Mouse (Mus musculus): ENCODE measurements around the gene Actl6a. TPM values are rescaled to one million over a fixed set of nuclear protein-coding genes. Genes with fewer than 3 reads are reported as not detected.
"Not testable (repeated sequence)": the region's sequence is repeated elsewhere in the genome, so short reads cannot be mapped to it uniquely, and the experiment has no call there.

The Actl6a gene
- 149 TPM in 2 replicates for polyA plus RNA-seq (2015; fragmentation: Nextera tagmentation; extraction: Ambion mirVana)

- H3K9me3 ChIP-seq; ATAC-seq; H3K4me2 ChIP-seq (replicated peaks); H3K27me3 ChIP-seq; H3K36me3 ChIP-seq; H3K4me3 ChIP-seq (replicated peaks); H3K9ac ChIP-seq (replicated peaks); H3K27ac ChIP-seq: not testable (repeated sequence)
- WGBS: 76% methylated on average over 9 of the region's 9 CpGs
- H3K4me1 ChIP-seq (replicated peaks): peaks cover 15% of the 10 kb centered on the region
Observed at GRCm38 (mm10) chr3:32705647-32706348, at the start of gene Actl6a. TSS of gene Actl6a (plus strand) at chr3:32706298.

DNA sequence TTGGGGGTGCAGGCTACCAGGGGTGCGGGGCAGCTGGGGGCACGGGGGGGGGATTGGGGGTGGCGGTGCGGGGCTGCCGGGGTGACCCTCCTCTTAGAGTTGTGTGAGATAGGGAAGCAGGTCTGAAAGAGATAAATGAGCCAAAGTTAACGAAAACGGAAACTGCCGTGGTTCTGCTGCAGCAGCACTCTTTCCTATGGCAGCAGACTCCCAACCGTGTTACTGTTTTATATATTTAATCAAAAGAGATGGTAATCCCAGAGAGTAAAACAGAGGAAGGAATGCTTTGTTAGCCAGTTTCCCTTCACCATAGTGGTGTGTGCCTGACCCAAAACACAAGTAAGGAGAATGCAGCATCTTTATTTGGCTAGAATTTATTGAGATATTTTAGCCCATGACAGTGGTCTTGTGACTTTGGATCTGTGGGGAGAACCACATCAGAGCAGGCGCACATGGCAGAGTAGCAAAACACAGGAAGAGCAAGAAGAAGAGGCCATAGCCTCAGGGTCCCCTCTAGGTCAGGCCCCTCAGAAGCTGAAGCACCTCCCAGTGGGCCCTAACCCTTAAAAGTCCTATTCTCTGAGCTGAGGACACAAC lies 49.6 kb upstream of the Actl6a start:
- H3K27me3 ChIP-seq: no peaks in the 10 kb centered on the region
- ATAC-seq: no peak
- no peak overlapping the region for H3K9ac ChIP-seq (replicated peaks)
- no peaks in the 10 kb centered on the region for H3K4me1 ChIP-seq (replicated peaks)
- H3K9me3 ChIP-seq: 0 out of 2 replicates have a peak, but pooled peaks cover 3% of the 10 kb centered on the region
- H3K27ac ChIP-seq: no peak overlapping the region
- no peak overlapping the region for H3K4me3 ChIP-seq (replicated peaks)
- H3K36me3 ChIP-seq: no peaks in the 10 kb centered on the region
- WGBS: 80% methylated on average over 10 of the region's 10 CpGs
- no peak overlapping the region for H3K4me2 ChIP-seq (replicated peaks)

- Histone ChIP-seq H3K9me3 (no peaks in the 10 kb centered on the region), H3K36me3 (no peaks in the 10 kb centered on the region), H3K27ac (no peak overlapping the region), H3K4me2 (replicated peaks) (no peak overlapping the region), H3K4me3 (replicated peaks) (no peak overlapping the region), H3K9ac (replicated peaks) (no peak overlapping the region), H3K27me3 (no peaks in the 10 kb centered on the region), H3K4me1 (replicated peaks) (no peaks in the 10 kb centered on the region)
- WGBS: 81% methylated on average over 7 of the region's 7 CpGs
- ATAC-seq: no peak
Observed at GRCm38 (mm10) chr3:32658401-32658800, 47.7 kb upstream of the Actl6a start.

DNA sequence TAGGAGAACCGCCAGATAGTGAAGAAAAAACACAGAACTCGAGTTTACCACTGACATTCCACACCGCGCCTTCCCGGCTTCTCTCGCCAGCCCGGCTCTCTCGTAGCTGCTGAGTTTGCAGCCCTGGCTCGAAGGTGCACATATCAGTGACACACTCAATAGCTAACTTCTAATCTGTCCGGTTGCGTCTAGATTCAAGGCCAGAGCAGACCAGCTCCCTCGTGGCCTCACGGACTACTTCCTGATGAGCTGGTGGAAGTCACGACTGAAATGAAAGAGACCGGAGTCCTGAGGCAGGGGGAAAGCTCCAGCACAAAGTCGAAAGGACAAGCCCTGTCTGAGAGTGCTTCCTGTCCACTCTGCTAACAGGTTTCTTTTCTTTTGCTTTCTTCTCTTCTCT lies 47.3 kb upstream of the Actl6a start:
- Histone ChIP-seq H3K9me3 (no peaks in the 10 kb centered on the region), H3K27ac (no peak overlapping the region), H3K9ac (replicated peaks) (no peak overlapping the region), H3K4me1 (replicated peaks) (no peaks in the 10 kb centered on the region), H3K4me2 (replicated peaks) (no peak overlapping the region), H3K36me3 (no peaks in the 10 kb centered on the region), H3K4me3 (replicated peaks) (no peak overlapping the region), H3K27me3 (no peaks in the 10 kb centered on the region)
- 90% methylated on average over 16 of the region's 16 CpGs for WGBS
- no peak for ATAC-seq

GRCm38 (mm10) chr3:32659506-32659905 lies 46.6 kb upstream of the Actl6a start:
- ATAC-seq: no peak
- H3K4me3 ChIP-seq (replicated peaks): no peak overlapping the region
- no peak overlapping the region for H3K4me2 ChIP-seq (replicated peaks)
- no peaks in the 10 kb centered on the region for H3K27me3 ChIP-seq
- no peak overlapping the region for H3K9ac ChIP-seq (replicated peaks)
- no peak overlapping the region for H3K27ac ChIP-seq
- 88% methylated on average over 2 of the region's 2 CpGs for WGBS
- no peaks in the 10 kb centered on the region for H3K4me1 ChIP-seq (replicated peaks)
- H3K9me3 ChIP-seq: no peaks in the 10 kb centered on the region
- H3K36me3 ChIP-seq: no peaks in the 10 kb centered on the region

GRCm38 (mm10) chr3:32660276-32660675 lies 45.8 kb upstream of the Actl6a start:
- Histone ChIP-seq H3K4me3 (replicated peaks) (no peak overlapping the region), H3K4me2 (replicated peaks) (no peak overlapping the region), H3K4me1 (replicated peaks) (no peaks in the 10 kb centered on the region), H3K27me3 (no peaks in the 10 kb centered on the region), H3K27ac (no peak overlapping the region), H3K9me3 (no peaks in the 10 kb centered on the region), H3K9ac (replicated peaks) (no peak overlapping the region), H3K36me3 (no peaks in the 10 kb centered on the region)
- ATAC-seq: no peak
- 56% methylated on average over 8 of the region's 8 CpGs for whole genome bisulfite sequencing

GRCm38 (mm10) chr3:32660831-32661555 lies 45.1 kb upstream of the Actl6a start:
- Histone ChIP-seq H3K4me1 (replicated peaks) (no peaks in the 10 kb centered on the region), H3K9me3 (no peaks in the 10 kb centered on the region), H3K27ac (no peak overlapping the region), H3K4me3 (replicated peaks) (no peak overlapping the region), H3K4me2 (replicated peaks) (no peak overlapping the region), H3K27me3 (no peaks in the 10 kb centered on the region), H3K9ac (replicated peaks) (no peak overlapping the region), H3K36me3 (no peaks in the 10 kb centered on the region)
- 74% methylated on average over 8 of the region's 8 CpGs for WGBS
- ATAC-seq: no peak

GRCm38 (mm10) chr3:32661556-32661930 lies 44.6 kb upstream of the Actl6a start:
- ATAC-seq: no peak
- 97% methylated on average over 3 of the region's 3 CpGs for WGBS

DNA sequence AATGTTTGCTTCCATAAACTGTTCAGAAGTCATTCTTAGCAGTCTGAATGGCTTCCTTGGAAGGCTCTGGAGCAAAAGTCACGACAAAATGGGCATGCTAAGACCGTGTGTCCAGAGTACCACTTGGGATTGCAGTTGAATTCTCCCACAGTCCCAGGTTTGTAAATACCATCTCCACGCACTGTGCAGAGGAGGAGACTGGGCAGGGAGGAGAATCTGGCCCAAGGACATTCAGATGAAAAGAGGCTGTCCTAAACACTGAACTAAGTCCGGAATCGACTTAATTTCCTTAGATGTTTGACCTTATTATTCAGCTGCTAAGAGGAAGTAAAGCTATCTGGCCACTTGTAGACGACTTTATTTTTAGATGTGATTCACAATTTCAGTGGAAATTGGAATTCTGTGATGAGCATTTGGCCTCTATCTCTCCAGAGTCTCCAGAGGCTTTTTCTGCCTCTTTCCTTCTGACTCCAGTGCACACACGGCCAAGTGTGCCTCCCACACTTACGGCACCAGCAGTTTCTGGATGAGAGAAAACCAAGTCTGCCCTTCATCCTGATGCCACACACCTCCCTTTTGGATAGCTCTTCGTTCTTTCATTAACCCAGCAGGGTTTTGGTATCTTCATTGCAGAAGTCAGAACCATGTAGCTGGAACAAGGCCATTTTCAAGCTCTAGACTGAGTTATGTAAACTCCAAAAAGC lies 37.7 kb upstream of the Actl6a start:
- Histone ChIP-seq H3K9me3 (no peaks in the 10 kb centered on the region), H3K4me1 (replicated peaks) (no peaks in the 10 kb centered on the region), H3K36me3 (no peaks in the 10 kb centered on the region), H3K27ac (no peak overlapping the region), H3K9ac (replicated peaks) (no peak overlapping the region), H3K4me2 (replicated peaks) (no peak overlapping the region), H3K4me3 (replicated peaks) (no peak overlapping the region), H3K27me3 (no peaks in the 10 kb centered on the region)
- no peak for ATAC-seq
- WGBS: 81% methylated on average over 9 of the region's 9 CpGs

More at GRCm38 (mm10) chr3:32661556-32661930, 44.6 kb upstream of the Actl6a start:
- H3K9ac ChIP-seq (replicated peaks): no peak overlapping the region
- no peaks in the 10 kb centered on the region for H3K9me3 ChIP-seq
- H3K4me2 ChIP-seq (replicated peaks): no peak overlapping the region
- no peaks in the 10 kb centered on the region for H3K4me1 ChIP-seq (replicated peaks)
- no peak overlapping the region for H3K27ac ChIP-seq
- no peak overlapping the region for H3K4me3 ChIP-seq (replicated peaks)
- no peaks in the 10 kb centered on the region for H3K36me3 ChIP-seq
- H3K27me3 ChIP-seq: no peaks in the 10 kb centered on the region

DNA sequence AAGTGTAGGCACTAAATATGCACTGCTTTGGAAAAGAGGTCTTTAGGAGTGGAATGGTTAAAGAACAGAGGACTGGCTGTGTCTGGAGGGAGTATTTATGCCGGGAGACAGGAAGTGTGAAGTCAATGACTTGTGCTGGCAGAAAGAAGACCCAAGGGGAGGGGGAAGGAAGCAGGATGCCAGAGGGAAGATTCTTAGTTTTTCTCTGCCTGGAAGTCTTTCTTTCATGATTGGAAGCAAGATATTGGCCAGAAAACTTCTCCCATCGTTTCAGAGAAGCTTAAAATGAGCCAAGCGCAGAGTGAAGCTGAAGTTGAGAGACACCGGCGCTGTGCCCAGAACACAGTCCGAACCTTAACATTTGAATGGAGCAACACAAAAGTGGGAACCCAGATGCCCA lies 36.9 kb upstream of the Actl6a start:
- Histone ChIP-seq H3K9me3 (no peaks in the 10 kb centered on the region), H3K36me3 (no peaks in the 10 kb centered on the region), H3K9ac (replicated peaks) (no peak overlapping the region), H3K4me1 (replicated peaks) (no peaks in the 10 kb centered on the region), H3K27me3 (no peaks in the 10 kb centered on the region), H3K27ac (no peak overlapping the region), H3K4me3 (replicated peaks) (no peak overlapping the region), H3K4me2 (replicated peaks) (no peak overlapping the region)
- no peak for ATAC-seq
- 81% methylated on average over 6 of the region's 6 CpGs for WGBS

DNA sequence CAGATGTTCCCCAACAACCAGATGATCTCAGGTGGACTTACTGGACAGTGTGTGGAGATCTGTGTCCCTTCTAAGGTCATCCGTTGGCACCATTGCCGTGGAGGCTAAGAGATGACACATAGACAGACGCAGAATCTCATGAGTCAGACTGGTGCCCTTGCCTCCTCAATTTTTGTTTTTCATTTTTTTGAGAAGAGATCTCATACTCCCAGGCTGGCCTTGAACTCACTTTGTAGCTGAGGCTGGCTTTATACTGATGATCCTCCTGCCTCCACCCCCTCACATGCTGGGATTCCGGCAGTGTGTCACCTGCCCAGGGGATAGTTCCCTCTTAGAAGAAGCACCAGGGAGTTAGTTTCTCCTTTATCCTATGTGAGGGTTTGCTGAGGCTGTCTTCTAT lies 35.9 kb upstream of the Actl6a start:
- H3K4me3 ChIP-seq (replicated peaks): no peak overlapping the region
- WGBS: 95% methylated on average over 4 of the region's 4 CpGs
- no peaks in the 10 kb centered on the region for H3K27me3 ChIP-seq
- H3K4me1 ChIP-seq (replicated peaks): no peaks in the 10 kb centered on the region
- no peak overlapping the region for H3K4me2 ChIP-seq (replicated peaks)
- no peak for ATAC-seq
- H3K36me3 ChIP-seq: no peaks in the 10 kb centered on the region
- no peak overlapping the region for H3K27ac ChIP-seq
- H3K9ac ChIP-seq (replicated peaks): no peak overlapping the region
- no peaks in the 10 kb centered on the region for H3K9me3 ChIP-seq

GRCm38 (mm10) chr3:32673151-32673550 lies 32.9 kb upstream of the Actl6a start:
- Histone ChIP-seq H3K27ac (no peak overlapping the region), H3K4me3 (replicated peaks) (no peak overlapping the region), H3K36me3 (no peaks in the 10 kb centered on the region), H3K27me3 (no peaks in the 10 kb centered on the region), H3K9me3 (no peaks in the 10 kb centered on the region), H3K4me1 (replicated peaks) (no peaks in the 10 kb centered on the region), H3K4me2 (replicated peaks) (no peak overlapping the region), H3K9ac (replicated peaks) (no peak overlapping the region)
- no peak for ATAC-seq
